Mouse (Mus musculus) E14TG2a.4 (cell line): ENCODE measurements around the gene Trp73.

ENCODE experiments used
- CTCF ChIP-seq: conservative IDR thresholded peaks from 2 replicates; pipeline ENCODE4 v1.5.1; 2014; ENCODE audit warnings: low read length
- NANOG ChIP-seq: IDR thresholded peaks from 2 replicates; pipeline ENCODE4 v1.6.1; 2014; ENCODE audit warnings: borderline replicate concordance, low read length, mixed read lengths
- POU5F1 ChIP-seq: IDR thresholded peaks from 2 replicates; pipeline ENCODE4 v1.6.1; 2014; ENCODE audit warnings: low read length, borderline replicate concordance

DNA sequence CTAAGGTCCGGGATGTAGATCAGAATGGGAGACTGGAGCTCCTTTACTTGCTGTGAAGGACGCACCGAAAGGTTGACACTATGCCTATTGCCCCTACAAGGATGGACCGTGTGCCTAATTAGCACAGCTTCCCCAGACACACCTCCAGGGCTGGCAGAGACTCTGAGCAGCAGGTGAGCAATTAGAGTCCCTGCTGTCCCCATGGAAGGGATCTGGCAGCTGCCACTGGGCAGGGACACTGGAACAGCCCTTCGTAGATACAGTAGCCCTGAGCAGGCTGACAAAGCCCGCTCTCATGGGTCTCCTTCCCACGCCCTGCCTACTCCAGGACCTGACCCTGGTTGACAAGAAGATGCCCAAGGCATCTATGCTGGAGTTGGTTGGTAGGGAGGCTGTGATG is 17.6 kb downstream of the Trp73 start:
- no peak for TF ChIP-seq CTCF
- TF ChIP-seq POU5F1 = no peak
- TF ChIP-seq NANOG = no peak
